Mouse (Mus musculus) megakaryocyte, embryonic 14.5 days (primary cell): ENCODE results near the gene Ddx25. TPM values are rescaled to one million over a fixed set of nuclear protein-coding genes. Genes with fewer than 3 reads are reported as not detected.

Source experiments
- H3K27me3 ChIP-seq: replicated peaks from 2 replicates; pipeline ENCODE3; 2012; ENCODE audit warnings: inconsistent platforms
- H3K36me3 ChIP-seq: replicated peaks from 2 replicates; pipeline ENCODE3; 2012; ENCODE audit warnings: low read length, inconsistent platforms, mixed read lengths
- H3K4me1 ChIP-seq: 2 replicates; pipeline ENCODE4 v1.6.1; 2012; ENCODE audit warnings: inconsistent platforms
- H3K4me3 ChIP-seq: replicated peaks from 2 replicates; pipeline ENCODE3; 2012; ENCODE audit warnings: moderate library complexity, mild to moderate bottlenecking, inconsistent platforms
- H3K9me3 ChIP-seq: 2 replicates; pipeline ENCODE4 v1.6.1; 2012; ENCODE audit warnings: inconsistent platforms
- FLI1 ChIP-seq: IDR thresholded peaks from 2 replicates; pipeline ENCODE4 v1.6.1; 2012; ENCODE audit warnings: low read length, inconsistent platforms, mixed read lengths
- GATA1 ChIP-seq: IDR thresholded peaks from 3 replicates; pipeline ENCODE4 v1.6.1; 2012; ENCODE audit warnings: mixed read lengths, low read length, inconsistent platforms, borderline replicate concordance
- polyA plus RNA-seq: library from polyadenylated mRNA; stranded (reverse); fragments of >175 nt; gene quantifications from 2 replicates; pipeline ENCODE4 v1.2.3, GENCODE M21; 2012; ENCODE audit warnings: low replicate concordance; ENCODE audit not compliant: insufficient read depth

The Ddx25 gene
- polyA plus RNA-seq, 1 experiment: not detected

DNA sequence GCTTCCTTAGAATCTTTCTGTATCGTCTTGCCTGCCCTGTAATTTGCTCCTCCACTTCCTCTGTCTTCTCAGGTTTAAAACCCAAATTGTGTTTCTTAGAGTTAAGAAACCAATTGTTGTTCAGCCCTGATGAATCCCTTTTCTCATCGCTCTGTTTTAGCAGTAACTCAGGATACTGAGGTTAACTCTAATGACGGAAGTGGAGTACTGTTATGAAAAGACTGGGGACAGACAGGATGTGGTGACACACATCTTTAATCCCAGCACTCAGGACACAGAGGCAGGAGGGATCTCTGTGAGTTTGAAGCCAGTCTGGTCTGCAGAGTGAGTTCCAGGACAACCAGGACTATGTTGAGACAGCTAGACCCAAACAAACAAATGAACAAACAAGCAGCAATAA is 62.9 kb downstream of the Ddx25 start:
- Histone ChIP-seq H3K27me3 (no peaks in the 10 kb centered on the region), H3K36me3 (no peaks in the 10 kb centered on the region), H3K9me3 (peaks cover 5% of the 10 kb centered on the region), H3K4me1 (no peaks in the 10 kb centered on the region), H3K4me3 (no peak overlapping the region)
- TF ChIP-seq FLI1 (no peak), GATA1 (no peak)

DNA sequence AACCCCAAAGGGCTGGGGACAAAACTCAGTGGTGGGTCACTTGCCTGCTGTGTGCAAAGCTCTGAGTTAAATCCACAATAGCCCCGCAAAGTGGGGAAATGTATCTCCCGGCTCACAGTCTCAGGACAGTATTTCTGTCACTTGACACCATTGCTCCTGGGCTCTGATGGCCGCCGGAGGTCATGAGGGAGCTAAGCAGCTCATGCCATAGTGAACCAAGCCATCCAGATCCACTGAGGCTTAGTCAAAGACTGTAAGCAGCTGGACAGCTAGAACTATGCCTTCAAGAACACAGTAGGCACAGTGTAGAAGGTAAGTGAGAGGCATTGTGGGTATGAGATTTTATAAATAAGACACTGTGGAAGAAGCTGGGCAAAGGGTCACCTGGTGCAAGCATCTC is 63.4 kb downstream of the Ddx25 start:
- no peaks in the 10 kb centered on the region for H3K27me3 ChIP-seq
- TF ChIP-seq FLI1: no peak
- TF ChIP-seq GATA1: no peak
- H3K9me3 ChIP-seq: peaks cover 5% of the 10 kb centered on the region
- H3K36me3 ChIP-seq: no peaks in the 10 kb centered on the region
- H3K4me3 ChIP-seq: no peak overlapping the region
- no peaks in the 10 kb centered on the region for H3K4me1 ChIP-seq

DNA sequence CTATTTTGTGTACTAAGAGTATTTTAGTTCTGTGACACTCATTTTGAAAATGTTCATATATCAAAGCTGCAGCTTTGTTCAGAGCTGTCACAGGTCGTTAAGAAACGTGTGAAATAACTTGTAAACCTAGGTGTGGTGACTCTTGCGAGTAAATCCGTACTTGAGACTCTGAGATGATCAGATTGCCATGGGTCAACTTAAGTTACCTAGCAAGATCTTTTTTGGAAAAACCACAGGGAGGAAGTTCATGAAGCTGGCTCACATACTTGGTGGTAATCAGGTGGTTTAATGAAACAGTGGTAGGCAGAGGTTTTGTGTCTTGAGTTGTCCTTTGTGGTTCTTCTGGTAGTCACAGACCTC is 64.6 kb downstream of the Ddx25 start:
- no peaks in the 10 kb centered on the region for H3K27me3 ChIP-seq
- H3K9me3 ChIP-seq: no peaks in the 10 kb centered on the region
- TF ChIP-seq FLI1 (no peak), GATA1 (no peak)
- H3K36me3 ChIP-seq: no peaks in the 10 kb centered on the region
- no peak overlapping the region for H3K4me3 ChIP-seq
- no peaks in the 10 kb centered on the region for H3K4me1 ChIP-seq

DNA sequence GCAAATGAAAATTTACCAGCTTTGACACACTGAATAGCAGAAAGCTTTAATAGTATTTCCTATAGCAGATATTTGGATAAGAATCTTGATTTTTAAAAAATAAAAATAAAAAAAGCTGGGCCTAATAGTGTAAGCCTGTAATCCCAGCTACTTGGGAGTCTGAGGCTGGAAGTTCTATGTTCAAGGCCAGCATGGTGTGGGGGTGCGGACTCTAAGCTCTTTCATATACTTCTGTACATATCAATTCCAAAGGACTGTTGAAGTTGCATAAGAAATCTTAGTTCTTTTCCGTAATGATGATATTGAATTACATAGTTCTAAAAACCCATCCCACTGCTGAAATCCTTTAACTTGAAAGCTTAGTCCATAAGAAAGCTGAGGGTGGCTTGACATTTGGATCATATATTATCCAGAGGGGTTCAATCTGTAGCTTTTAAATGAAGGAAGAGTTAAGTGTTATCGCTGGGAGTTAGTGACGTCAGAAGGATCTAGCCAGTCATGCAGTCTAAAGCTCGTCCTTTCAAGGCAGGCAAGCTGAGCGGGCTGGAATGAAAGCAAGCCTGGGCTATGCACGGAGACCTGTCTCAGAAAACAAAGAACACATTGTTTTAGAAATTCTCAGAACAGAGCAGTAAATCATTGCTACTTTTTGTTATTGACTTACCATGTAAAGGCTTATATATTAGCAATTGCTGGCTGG is 65.1 kb downstream of the Ddx25 start:
- no peaks in the 10 kb centered on the region for H3K4me1 ChIP-seq

DNA sequence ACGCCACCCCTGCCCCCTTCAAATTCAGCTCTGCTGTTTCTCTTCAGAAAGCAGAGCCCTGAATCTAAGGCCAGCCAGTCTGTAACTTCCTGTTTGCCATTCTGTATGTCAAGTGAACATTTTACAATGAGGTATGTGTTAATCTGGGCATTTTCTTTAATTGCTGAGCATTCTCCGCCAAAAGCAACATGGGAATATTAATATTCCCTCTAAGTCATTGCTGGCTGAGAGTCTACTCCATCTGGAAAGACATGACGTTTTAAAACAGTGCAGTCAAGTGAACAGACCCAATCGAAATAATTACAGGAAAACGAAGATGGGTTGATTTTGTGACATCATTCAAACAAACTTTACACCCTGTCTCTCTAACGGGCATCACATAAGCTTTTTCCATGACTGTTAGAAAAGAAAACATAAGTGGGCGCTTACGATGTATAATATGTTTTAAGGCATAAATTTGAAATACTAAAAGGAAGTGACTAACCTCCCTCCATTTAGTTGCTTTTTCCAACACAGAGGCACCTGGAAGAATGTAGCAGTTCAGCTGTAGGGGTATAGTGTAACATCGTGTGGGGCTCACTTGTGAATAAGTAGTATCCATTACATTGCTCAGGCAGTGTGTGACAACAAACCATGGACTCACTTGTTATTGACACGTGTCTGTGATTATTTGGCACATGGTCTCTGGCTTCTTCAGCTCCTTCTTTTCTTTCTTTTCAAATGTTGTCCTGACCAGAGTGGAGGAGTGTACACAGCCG is 67.0 kb downstream of the Ddx25 start:
- TF ChIP-seq FLI1: no peak
- no peak for TF ChIP-seq GATA1
- H3K36me3 ChIP-seq: no peaks in the 10 kb centered on the region
- no peak overlapping the region for H3K4me3 ChIP-seq
- no peaks in the 10 kb centered on the region for H3K27me3 ChIP-seq
- no peaks in the 10 kb centered on the region for H3K4me1 ChIP-seq
- H3K9me3 ChIP-seq: no peaks in the 10 kb centered on the region

More for the DNA sequence above, 65.1 kb downstream of the Ddx25 start:
- TF ChIP-seq FLI1 (no peak), GATA1 (no peak)
- no peaks in the 10 kb centered on the region for H3K9me3 ChIP-seq
- H3K36me3 ChIP-seq: no peaks in the 10 kb centered on the region
- H3K4me3 ChIP-seq: no peak overlapping the region
- H3K27me3 ChIP-seq: no peaks in the 10 kb centered on the region

DNA sequence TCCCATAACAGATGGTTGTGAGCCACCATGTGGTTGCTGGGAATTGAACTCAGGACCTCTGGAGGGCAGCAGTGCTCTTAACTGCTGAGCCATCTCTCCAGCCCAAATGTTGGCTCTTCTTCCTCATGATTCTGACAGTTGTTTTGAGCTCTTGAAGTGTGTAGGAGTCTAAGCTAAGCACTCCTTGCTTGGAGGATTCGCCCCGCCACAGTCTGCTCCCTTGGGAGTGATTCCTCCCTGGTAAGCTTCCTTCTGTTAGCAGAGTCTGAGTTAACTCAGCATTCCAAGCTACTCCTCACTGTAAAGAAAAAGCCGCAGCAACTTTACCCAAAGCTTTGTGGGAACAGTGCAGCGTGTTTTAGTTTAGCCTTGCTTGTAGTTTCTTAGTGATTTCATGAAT is 69.8 kb downstream of the Ddx25 start:
- H3K4me1 ChIP-seq: no peaks in the 10 kb centered on the region
- H3K9me3 ChIP-seq: no peaks in the 10 kb centered on the region
- no peaks in the 10 kb centered on the region for H3K36me3 ChIP-seq
- no peaks in the 10 kb centered on the region for H3K27me3 ChIP-seq
- H3K4me3 ChIP-seq: no peak overlapping the region
- TF ChIP-seq GATA1 (no peak), FLI1 (no peak)

Other genes with a start within 250 kb of the Ddx25 start
- not detected in 2 replicates for gene Cdon, start 137.4 kb downstream of the Ddx25 start, polyA plus RNA-seq
- gene Gm1113, start 40.3 kb downstream of the Ddx25 start, polyA plus RNA-seq: not detected in 2 replicates
- gene Pus3, start 67 bp upstream of the Ddx25 start, polyA plus RNA-seq: 1.0 TPM in 1 of 2 replicates, not detected in the other
- not detected in 2 replicates for gene Pate2, start 11.8 kb upstream of the Ddx25 start, polyA plus RNA-seq
- gene Hyls1, start 11.9 kb upstream of the Ddx25 start, polyA plus RNA-seq: 2.1 TPM in 1 of 2 replicates, not detected in the other
- gene Pate4, start 53.4 kb upstream of the Ddx25 start, polyA plus RNA-seq: not detected in 2 replicates
- not detected in 2 replicates for gene Pate3, start 89.7 kb upstream of the Ddx25 start, polyA plus RNA-seq
- gene Pate1, start 128.9 kb upstream of the Ddx25 start, polyA plus RNA-seq: 0.19 TPM in 1 of 2 replicates, not detected in the other
- gene Gm17677, start 182.5 kb upstream of the Ddx25 start, polyA plus RNA-seq: not detected in 2 replicates
- not detected in 2 replicates for gene Gm17727, start 219.6 kb upstream of the Ddx25 start, polyA plus RNA-seq
- gene Gm27235, start 231.6 kb upstream of the Ddx25 start, polyA plus RNA-seq: not detected in 2 replicates
- not detected in 2 replicates for gene D730048I06Rik, start 231.6 kb upstream of the Ddx25 start, polyA plus RNA-seq